Mouse (Mus musculus) CH12.LX (cell line): ENCODE data around the gene Suclg2. TPM values are rescaled to one million over a fixed set of nuclear protein-coding genes. Genes with fewer than 3 reads are reported as not detected.

Experiments
- DNase-seq: peaks from one replicate; pipeline ENCODE4 v3.0.0-alpha.2; 2013; ENCODE audit errors: extremely low read depth
- H3K27ac ChIP-seq: 2 replicates; pipeline ENCODE4 v1.5.1; 2012; ENCODE audit warnings: low read depth, mild to moderate bottlenecking, control low read depth, moderate library complexity; ENCODE audit not compliant: insufficient read depth
- H3K27me3 ChIP-seq: replicated peaks from 2 replicates; pipeline ENCODE3; 2012; ENCODE audit warnings: inconsistent platforms
- H3K36me3 ChIP-seq, 2 experiments: replicated peaks in 1 of 2; 2 replicates each; pipeline versions ENCODE3 to v1.6.1; 2012; ENCODE audit warnings: inconsistent platforms in 1 of 2, low read length in 1 of 2, mild to moderate bottlenecking in 1 of 2, mixed read lengths in 1 of 2, moderate library complexity in 1 of 2; ENCODE audit not compliant: control insufficient read depth in 1 of 2, insufficient read depth in 1 of 2
- H3K4me1 ChIP-seq, 2 experiments: 2 replicates each; pipeline ENCODE4 v1.6.1; 2012; ENCODE audit warnings: inconsistent platforms in 1 of 2, moderate library complexity in 1 of 2; ENCODE audit not compliant: insufficient read depth in 2 of 2, control insufficient read depth in 1 of 2
- H3K4me2 ChIP-seq: 2 replicates; pipeline ENCODE4 v1.6.1; 2012; ENCODE audit warnings: low read depth, mild to moderate bottlenecking, control low read depth; ENCODE audit not compliant: poor library complexity, insufficient read depth, severe bottlenecking
- H3K4me3 ChIP-seq, 3 experiments: fragments of 150-350 bp in 1 of 3; sonication (generic) in 1 of 3; replicated peaks in 1 of 3; 2 replicates each; pipeline versions ENCODE3 to v1.5.1; 2011 to 2012; ENCODE audit warnings: low read depth in 2 of 3, low read length in 2 of 3, mild to moderate bottlenecking in 2 of 3, moderate library complexity in 2 of 3, control low read depth in 1 of 3, improper control_type of control experiment in 1 of 3, inconsistent platforms in 1 of 3, mixed read lengths in 1 of 3; ENCODE audit not compliant: poor library complexity in 1 of 3
- H3K79me2 ChIP-seq: replicated peaks from 2 replicates; pipeline ENCODE4 v1.6.1; 2012; ENCODE audit warnings: mild to moderate bottlenecking, moderate library complexity; ENCODE audit not compliant: control insufficient read depth, poor library complexity, insufficient read depth, severe bottlenecking; ENCODE audit errors: extremely low read depth
- H3K9ac ChIP-seq: 2 replicates; pipeline ENCODE4 v1.6.1; 2012; ENCODE audit warnings: low read depth, mild to moderate bottlenecking, control low read depth, moderate library complexity; ENCODE audit not compliant: insufficient read depth
- H3K9me3 ChIP-seq: replicated peaks from 2 replicates; pipeline ENCODE3; 2012; ENCODE audit warnings: low read length, inconsistent platforms, mixed read lengths
- CTCF ChIP-seq, 2 experiments: IDR thresholded peaks in 1 of 2; conservative IDR thresholded peaks in 1 of 2; 2 replicates each; pipeline ENCODE4 v1.5.1; 2011 to 2012; ENCODE audit warnings: low read depth in 2 of 2, low read length in 2 of 2, improper control_type of control experiment in 1 of 2, inconsistent platforms in 1 of 2, mild to moderate bottlenecking in 1 of 2, moderate library complexity in 1 of 2
- E2F4 ChIP-seq: IDR thresholded peaks from 2 replicates; pipeline ENCODE4 v1.6.1; 2011; ENCODE audit warnings: low read depth, low read length, improper control_type of control experiment; ENCODE audit not compliant: insufficient replicate concordance
- ETS1 ChIP-seq: conservative IDR thresholded peaks from 2 replicates; pipeline ENCODE4 v1.6.1; 2012; ENCODE audit warnings: low read depth, mild to moderate bottlenecking, inconsistent platforms, low read length, improper control_type of control experiment, moderate library complexity
- GABPA ChIP-seq: IDR thresholded peaks from 2 replicates; pipeline ENCODE4 v1.6.1; 2012; ENCODE audit warnings: low read depth, low read length, improper control_type of control experiment, inconsistent platforms; ENCODE audit not compliant: insufficient replicate concordance
- HCFC1 ChIP-seq: IDR thresholded peaks from 2 replicates; pipeline ENCODE4 v1.6.1; 2012; ENCODE audit warnings: low read depth, mild to moderate bottlenecking, inconsistent platforms, low read length, improper control_type of control experiment
- MAX ChIP-seq: IDR thresholded peaks from 2 replicates; pipeline ENCODE4 v1.6.1; 2011; ENCODE audit warnings: low read length, improper control_type of control experiment
- MAZ ChIP-seq: IDR thresholded peaks from 2 replicates; pipeline ENCODE4 v1.6.1; 2012; ENCODE audit warnings: low read depth, mild to moderate bottlenecking, inconsistent platforms, low read length, improper control_type of control experiment, moderate library complexity
- MEF2A ChIP-seq: IDR thresholded peaks from 2 replicates; pipeline ENCODE4 v1.6.1; 2014; ENCODE audit warnings: low read depth, mild to moderate bottlenecking, inconsistent platforms, low read length, improper control_type of control experiment, borderline replicate concordance
- NELFE ChIP-seq: IDR thresholded peaks from 2 replicates; pipeline ENCODE4 v1.6.1; 2011; ENCODE audit warnings: low read depth, low read length, improper control_type of control experiment
- PAX5 ChIP-seq: IDR thresholded peaks from 2 replicates; pipeline ENCODE4 v1.6.1; 2012; ENCODE audit warnings: low read length, inconsistent platforms, mixed read lengths
- POLR2A ChIP-seq: IDR thresholded peaks from 2 replicates; pipeline ENCODE4 v1.6.1; 2011; ENCODE audit warnings: low read depth, mild to moderate bottlenecking, improper control_type of control experiment, low read length
- RAD21 ChIP-seq: IDR thresholded peaks from 2 replicates; pipeline ENCODE4 v1.6.1; 2011; ENCODE audit warnings: low read depth, mild to moderate bottlenecking, low read length, improper control_type of control experiment, moderate library complexity
- RCOR1 ChIP-seq: conservative IDR thresholded peaks from 2 replicates; pipeline ENCODE4 v1.6.1; 2012; ENCODE audit warnings: low read depth, mild to moderate bottlenecking, inconsistent platforms, low read length, improper control_type of control experiment
- SMC3 ChIP-seq: IDR thresholded peaks from 2 replicates; pipeline ENCODE4 v1.6.1; 2011; ENCODE audit warnings: low read depth, low read length, improper control_type of control experiment
- TCF12 ChIP-seq: IDR thresholded peaks from 2 replicates; pipeline ENCODE4 v1.6.1; 2014; ENCODE audit warnings: low read depth, mild to moderate bottlenecking, inconsistent platforms, low read length, improper control_type of control experiment
- UBTF ChIP-seq: IDR thresholded peaks from 2 replicates; pipeline ENCODE4 v1.6.1; 2012; ENCODE audit warnings: low read depth, mild to moderate bottlenecking, inconsistent platforms, low read length, improper control_type of control experiment, moderate library complexity
- USF2 ChIP-seq: conservative IDR thresholded peaks from 2 replicates; pipeline ENCODE4 v1.6.1; 2011; ENCODE audit warnings: low read depth, low read length, improper control_type of control experiment
- ZNF384 ChIP-seq: IDR thresholded peaks from 2 replicates; pipeline ENCODE4 v1.6.1; 2012; ENCODE audit warnings: low read depth, low read length, improper control_type of control experiment, inconsistent platforms
- dilution Hi-C: fragments of 300-500 bp; cut with MboI; formaldehyde crosslinking; loops from 2 replicates; pipeline ENCODE4 v1.14.3; 2020; ENCODE audit warnings: low sequenced_read_pairs; ENCODE audit not compliant: extremely low pct_unique_long_range_greater_than_20kb, extremely low pct_ligation_motif_present
- in situ Hi-C: fragments of 300-500 bp; cut with MboI; formaldehyde crosslinking; loops from 3 replicates; pipeline ENCODE4 v1.14.3; 2019; ENCODE audit warnings: low sequenced_read_pairs, low pct_ligation_motif_present, low pct_unique_long_range_greater_than_20kb, mixed read lengths
- polyA plus RNA-seq: library from polyadenylated mRNA; unstranded; fragments of >175 nt; gene quantifications from 2 replicates; pipeline ENCODE4 v1.2.1, GENCODE M21; 2012; ENCODE audit warnings: low read depth; ENCODE audit not compliant: insufficient read length
- total RNA-seq, 2 experiments: library from RNA; depleted of rRNA; stranded (reverse); fragments of 300-350 nt in 1 of 2; fragments of >200 nt in 1 of 2; gene quantifications; 2 replicates each; pipeline ENCODE4 v1.2.3; 2012 to 2014

Suclg2 gene
- total and polyA plus RNA-seq, 3 experiments, result 46.5 to 86.2 (median 48.3) TPM

DNA sequence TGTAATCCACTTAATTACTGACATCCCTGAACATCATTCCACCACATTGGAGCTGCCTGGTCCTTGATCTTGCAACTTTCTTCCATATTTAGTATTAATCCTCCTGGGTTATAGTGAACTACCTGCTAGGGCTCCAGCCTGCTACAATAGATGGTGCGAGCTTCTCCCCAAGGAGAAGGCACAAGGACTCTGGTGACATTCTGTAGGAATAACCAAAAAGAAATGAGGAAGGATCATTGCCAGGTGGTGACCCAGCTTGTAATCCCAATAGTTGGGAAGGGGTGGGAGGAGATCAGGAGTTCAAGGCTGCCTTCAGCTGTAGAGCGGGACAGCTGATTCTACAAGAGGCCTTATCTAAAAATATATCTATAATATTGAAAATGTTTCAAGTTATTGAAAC is 41.6 kb downstream of the Suclg2 start:
- H3K79me2 ChIP-seq, result peaks cover 2% of the 10 kb centered on the region; the same call in 1 of the 2 replicates
- no peak overlapping the region for H3K27ac ChIP-seq
- no peaks in the 10 kb centered on the region for H3K9me3 ChIP-seq
- H3K4me3 ChIP-seq, result no peak overlapping the region
- no peak for DNase-seq
- H3K27me3 ChIP-seq, result no peaks in the 10 kb centered on the region
- H3K4me1 ChIP-seq, result peaks cover 0 to 23% of the 10 kb centered on the region in 2 experiments; a peak in 2 of 4 replicates
- TF ChIP-seq RCOR1 (no peak), USF2 (no peak), TCF12 (no peak), MAZ (no peak)
- dilution Hi-C loops, result no loop called here
- no peak overlapping the region for H3K4me2 ChIP-seq
- H3K36me3 ChIP-seq, result peaks cover 0 to 57% of the 10 kb centered on the region in 2 experiments
- in situ Hi-C loops, result no loop called here
- H3K9ac ChIP-seq, result no peak overlapping the region

- Histone ChIP-seq H3K9ac (no peak overlapping the region), H3K4me1 (peaks cover 0 to 17% of the 10 kb centered on the region in 2 experiments; a peak in 2 of 4 replicates), H3K27ac (no peak overlapping the region), H3K4me2 (no peak overlapping the region), H3K9me3 (no peaks in the 10 kb centered on the region), H3K36me3 (peaks cover 0 to 61% of the 10 kb centered on the region in 2 experiments), H3K79me2 (peaks cover 2% of the 10 kb centered on the region; the same call in 1 of the 2 replicates), H3K4me3 (no peak overlapping the region), H3K27me3 (no peaks in the 10 kb centered on the region)
- no peak for DNase-seq
- in situ Hi-C loops, result no loop called here
- TF ChIP-seq GABPA (no peak), MEF2A (no peak), UBTF (no peak), MAX (no peak), ZNF384 (no peak), RAD21 (no peak), SMC3 (no peak), E2F4 (no peak), CTCF (conservative IDR thresholded peaks at IDR 0.05 in 1 of 2, IDR thresholded peaks at IDR 0.05 in 1 of 2; ENCODE audit: low read depth in 2 of 2, low read length in 2 of 2) (no peak), ETS1 (no peak), NELFE (no peak), PAX5 (no peak), HCFC1 (no peak), POLR2A (no peak), RCOR1 (no peak)
- dilution Hi-C loops, result no loop called here
Measured at GRCm38 (mm10) chr6:95676439-95676838, 42.2 kb downstream of the Suclg2 start.
